Mouse (Mus musculus): Measurements from ENCODE around the gene Gm7324. TPM values are rescaled to one million over a fixed set of nuclear protein-coding genes. Genes with fewer than 3 reads are reported as not detected.
"Not testable (repeated sequence)": the region's sequence is repeated elsewhere in the genome, so short reads cannot be mapped to it uniquely, and the experiment has no call there.

Gene Gm7324
- 1.0 and 7.3 TPM in 2 replicates for total RNA-seq (2017)

- not testable (repeated sequence) for ATAC-seq (replicated peaks in 1 of 2; ENCODE audit: insufficient read depth in 1 of 2, low FRiP score in 2 of 2, low TSS enrichment in 1 of 2, low read depth in 1 of 2, poor library complexity in 2 of 2, severe bottlenecking in 2 of 2)
Observed at GRCm38 (mm10) chr14:43697621-43698020, at the start of gene Gm7324. Gene Gm7324, plus strand, starts transcription at chr14:43697828.

- ATAC-seq (replicated peaks in 1 of 2; ENCODE audit: insufficient read depth in 1 of 2, low FRiP score in 2 of 2, low TSS enrichment in 1 of 2, low read depth in 1 of 2, poor library complexity in 2 of 2, severe bottlenecking in 2 of 2) = not testable (repeated sequence)
Observed at GRCm38 (mm10) chr14:43677099-43677498, 20.5 kb upstream of the Gm7324 start, which contains the start of gene Gm8165. Gene Gm8165, minus strand, starts transcription at chr14:43677199.

- not testable (repeated sequence) for ATAC-seq (replicated peaks in 1 of 2; ENCODE audit: insufficient read depth in 1 of 2, low FRiP score in 2 of 2, low TSS enrichment in 1 of 2, low read depth in 1 of 2, poor library complexity in 2 of 2, severe bottlenecking in 2 of 2)
Observed at GRCm38 (mm10) chr14:43727385-43727784, 29.8 kb downstream of the Gm7324 start, which contains the start of gene Gm16506. Gene Gm16506, minus strand, starts transcription at chr14:43727485.

- not testable (repeated sequence) for ATAC-seq (replicated peaks in 1 of 2; ENCODE audit: insufficient read depth in 1 of 2, low FRiP score in 2 of 2, low TSS enrichment in 1 of 2, low read depth in 1 of 2, poor library complexity in 2 of 2, severe bottlenecking in 2 of 2)
Observed at GRCm38 (mm10) chr14:43747566-43747965, 49.9 kb downstream of the Gm7324 start, which contains the start of gene Gm6526. Gene Gm6526, plus strand, starts transcription at chr14:43747866.

Other genes with a start within 250 kb of the Gm7324 start
- gene Gm5799, start 154.3 kb upstream of the Gm7324 start, total RNA-seq (2017) = not detected in 2 replicates
- not detected in 2 replicates for gene Gm17654, start 118.7 kb upstream of the Gm7324 start, total RNA-seq (2017)
- not detected in 2 replicates for gene Gm10375, start 89.8 kb upstream of the Gm7324 start, total RNA-seq (2017)
- gene Gm8165, start 20.6 kb upstream of the Gm7324 start, total RNA-seq (2017) = not detected in 2 replicates
- gene Gm16506, start 29.7 kb downstream of the Gm7324 start, total RNA-seq (2017) = not detected in 2 replicates
- not detected in 2 replicates for gene Gm6526, start 50.0 kb downstream of the Gm7324 start, total RNA-seq (2017)
- not detected in 2 replicates for gene Gm8180, start 86.9 kb downstream of the Gm7324 start, total RNA-seq (2017)
- 0.89 and 26.4 TPM in 2 replicates for gene Ear1, start 177.7 kb downstream of the Gm7324 start, total RNA-seq (2017)
- not detected in 2 replicates for gene Ear10, start 225.7 kb downstream of the Gm7324 start, total RNA-seq (2017)
- gene Gm8113, start 227.6 kb downstream of the Gm7324 start, total RNA-seq (2017) = 7.8 and 17.5 TPM in 2 replicates

Measured in hematopoietic stem cell, adult 5-6 weeks (primary cell).